Mouse (Mus musculus) testis, adult 2 months (tissue): ENCODE results near the gene Myl4.

Source experiments
- CTCF ChIP-seq: fragments of 200-500 bp; IDR thresholded peaks from 2 replicates; pipeline ENCODE4 v1.5.1; 2012; ENCODE audit warnings: low read depth, mild to moderate bottlenecking, inconsistent platforms, low read length, moderate library complexity; ENCODE audit not compliant: control insufficient read depth, insufficient read depth, insufficient replicate concordance
- POLR2A ChIP-seq: fragments of 200-500 bp; IDR thresholded peaks from 2 replicates; pipeline ENCODE4 v1.6.1; 2012; ENCODE audit warnings: low read depth, mild to moderate bottlenecking, inconsistent platforms, low read length, moderate library complexity; ENCODE audit not compliant: control insufficient read depth

DNA sequence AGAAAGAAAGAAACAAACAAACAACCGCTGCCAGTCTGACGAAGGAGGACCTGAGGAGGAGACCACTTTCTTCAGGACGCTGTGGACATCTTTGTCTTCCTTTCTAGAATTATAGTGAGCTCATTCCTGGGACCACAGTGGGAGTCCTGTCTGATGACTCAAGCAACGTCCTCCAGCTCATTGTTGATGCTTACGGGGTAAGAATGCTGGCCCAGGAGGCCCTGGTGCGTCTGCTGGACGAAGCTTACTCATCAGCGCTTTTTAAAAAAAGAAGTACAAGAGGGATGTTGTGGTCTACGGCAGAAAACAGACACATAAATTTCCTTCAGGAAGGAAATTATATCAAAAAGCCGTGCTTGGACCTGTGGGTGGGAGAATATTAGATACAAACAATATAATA, 90.4 kb downstream of the Myl4 start:
- no peak for TF ChIP-seq POLR2A
- no peak for TF ChIP-seq CTCF
